Mouse (Mus musculus): ENCODE measurements around the gene Ano6.
A peak's percentile ranks its signal among the peaks of the same experiment; 100 is the strongest.

Gene Ano6

GRCm38 (mm10) chr15:95768703-95769102 is 21.9 kb upstream of the Ano6 start:
- no peak for DNase-seq

DNA sequence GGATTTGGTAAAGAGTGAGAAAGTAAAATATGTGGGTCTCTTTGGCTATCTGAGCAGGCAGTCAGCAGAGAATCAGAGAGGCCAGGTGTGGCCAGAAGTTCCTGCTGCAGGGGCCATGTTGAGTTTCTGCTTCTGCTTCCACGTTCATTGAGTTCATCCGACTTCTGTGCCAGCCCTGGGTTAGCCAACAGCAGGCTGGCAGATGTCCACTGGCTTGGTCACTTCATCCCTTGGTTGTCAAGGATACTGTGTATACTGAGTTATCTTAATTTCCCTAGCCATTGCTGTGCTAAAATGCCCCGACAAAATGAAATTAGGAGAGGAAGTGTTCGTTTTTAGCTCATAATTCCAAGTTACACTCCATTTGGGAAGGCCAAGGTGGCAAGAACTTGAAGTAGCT is 21.1 kb upstream of the Ano6 start:
- no peak for DNase-seq

DNA sequence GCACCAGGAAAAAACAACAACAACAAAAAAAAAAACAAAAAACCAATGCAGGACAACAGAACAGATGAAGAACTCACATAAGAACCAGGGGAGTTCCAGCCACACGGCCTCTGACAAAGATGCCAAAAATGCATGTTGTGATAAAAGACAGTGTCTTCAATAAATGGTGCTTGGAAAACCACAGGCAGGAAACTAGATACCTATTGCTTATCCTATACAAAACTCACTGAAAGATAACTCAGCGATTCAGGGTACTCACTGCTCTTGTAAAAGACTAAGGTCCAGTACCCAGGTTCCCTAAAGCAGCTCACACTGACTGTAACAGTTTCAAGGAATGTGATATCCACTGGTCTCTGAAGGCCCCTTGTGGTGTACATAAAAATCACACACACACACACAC is 20.3 kb upstream of the Ano6 start:
- DNase-seq: no peak

DNA sequence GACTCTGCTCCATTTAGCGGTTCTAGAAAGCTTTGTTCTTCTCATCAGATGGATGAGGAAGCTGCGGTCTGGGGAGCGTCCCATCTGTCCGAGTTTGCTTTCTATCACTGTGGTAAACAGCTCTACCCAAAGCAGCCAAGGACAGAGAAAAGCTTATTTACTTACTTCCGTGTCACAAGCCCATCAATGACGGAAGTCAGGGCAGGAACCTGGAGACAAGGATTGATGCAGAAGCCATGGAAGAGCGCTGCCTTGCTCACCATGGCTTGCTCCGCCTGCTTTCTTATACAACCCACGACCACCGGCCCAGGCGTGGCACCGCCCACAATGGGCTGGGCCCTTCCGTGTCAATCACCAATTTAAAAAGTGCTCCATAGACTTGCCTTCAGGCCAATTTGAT is 18.3 kb upstream of the Ano6 start:
- DNase-seq: no peak

DNA sequence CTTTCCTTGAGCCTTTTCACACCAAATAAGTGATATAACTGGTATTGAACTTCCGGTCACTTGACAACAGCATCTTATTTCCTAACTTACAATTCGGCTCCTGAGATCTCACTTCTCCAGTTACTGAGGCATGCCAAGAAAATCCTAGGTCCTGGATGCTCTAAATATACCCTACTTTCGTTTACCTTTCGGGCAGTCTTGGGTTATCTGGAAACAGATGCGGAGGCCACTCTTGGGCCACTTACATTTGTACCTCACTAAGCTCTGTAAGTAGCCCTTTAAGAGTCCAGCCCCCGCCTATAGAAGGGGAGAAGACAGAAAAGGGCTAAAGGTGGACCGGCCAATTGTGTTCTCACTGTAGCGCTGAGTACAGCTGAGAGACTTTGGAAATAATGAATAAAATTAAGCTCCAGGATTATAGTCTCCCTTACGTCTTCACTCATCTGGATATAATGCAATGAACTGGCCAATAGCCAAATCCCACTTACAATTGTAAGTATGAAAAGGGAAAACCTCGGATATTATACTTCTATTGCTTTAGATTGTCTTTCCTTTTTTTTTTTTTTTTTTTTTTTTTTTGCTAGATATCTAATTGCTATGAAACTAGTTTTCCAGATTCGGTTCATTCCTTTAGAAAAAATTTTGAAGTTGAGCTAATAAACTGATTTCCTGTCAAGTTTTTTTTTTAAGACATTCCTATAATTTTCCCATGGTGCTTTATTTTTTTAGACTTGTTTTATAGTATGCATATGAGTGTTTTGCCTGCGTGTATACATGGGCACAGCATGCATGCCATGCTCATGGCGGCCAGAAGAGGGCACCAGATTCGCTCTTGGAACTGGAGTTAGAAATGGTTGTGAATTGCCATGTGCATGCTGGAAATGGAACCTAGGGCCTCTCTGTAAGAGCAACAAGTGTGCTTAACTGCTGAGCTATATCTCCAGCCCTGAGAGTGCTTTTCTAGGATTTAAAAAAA is 17.5 kb upstream of the Ano6 start:
- DNase-seq: peak; percentile 73 to 81

DNA sequence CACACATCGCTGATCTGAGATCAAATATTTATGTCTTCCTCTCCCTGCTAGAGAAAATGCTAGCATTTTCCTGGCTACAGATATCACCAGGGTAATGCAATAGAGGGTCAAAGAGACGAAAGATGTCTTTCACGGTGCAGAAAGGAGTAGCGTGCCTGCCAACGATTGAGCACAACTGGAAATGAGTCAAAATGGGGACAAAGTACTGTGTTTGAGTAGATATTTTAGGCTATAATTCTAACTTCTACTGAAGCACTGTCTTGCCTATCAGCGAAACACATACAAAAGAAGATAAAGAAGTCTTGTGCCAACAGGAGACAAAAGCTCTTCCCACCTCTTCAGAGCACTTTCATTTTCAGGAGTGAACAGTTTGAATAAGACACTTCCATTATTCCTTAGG is 16.4 kb upstream of the Ano6 start:
- no peak for DNase-seq

GRCm38 (mm10) chr15:95774674-95775414 is 15.8 kb upstream of the Ano6 start:
- DNase-seq: no peak

DNA sequence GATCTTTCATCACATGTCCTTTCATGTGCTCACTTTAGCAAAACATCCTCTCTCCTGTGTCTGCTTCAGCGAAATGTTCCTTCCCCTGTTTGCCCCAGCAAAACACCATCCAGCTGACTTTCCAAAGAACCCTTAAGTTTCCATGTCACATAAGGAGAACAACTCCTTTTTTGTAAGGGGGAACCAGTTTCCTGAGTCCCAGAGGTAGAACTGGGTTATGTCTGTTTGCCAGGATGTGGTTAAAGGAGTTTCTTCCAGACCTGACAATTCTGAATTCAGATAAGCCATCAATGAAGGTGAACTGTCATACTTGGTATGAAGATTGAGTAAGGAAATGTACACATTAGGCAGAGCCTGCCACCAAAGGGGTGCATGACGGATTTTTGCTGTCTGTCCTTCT is 12.9 kb upstream of the Ano6 start:
- DNase-seq: no peak

DNA sequence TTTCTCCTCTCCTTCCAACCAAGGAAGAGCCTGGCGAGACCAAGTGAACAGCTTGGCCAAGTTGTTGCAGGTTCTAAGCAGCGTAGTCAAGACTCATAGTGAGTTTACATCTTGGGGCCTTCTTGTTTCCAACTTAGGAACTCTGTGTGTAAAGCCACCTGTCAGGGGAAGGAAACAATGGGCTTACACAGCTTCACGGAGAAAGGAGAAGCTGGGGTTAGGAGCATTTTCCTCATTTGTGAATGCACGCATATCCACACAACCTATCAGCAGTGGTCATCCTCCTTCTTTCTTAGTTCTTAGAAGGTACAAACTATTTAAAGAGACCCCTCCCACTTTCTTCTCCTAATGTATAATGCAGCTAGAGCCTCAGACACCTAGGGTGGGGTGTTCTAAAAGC is 11.9 kb upstream of the Ano6 start:
- DNase-seq: no peak

- DNase-seq: no peak
These were observed 4.0 kb upstream of the Ano6 start for GRCm38 (mm10) chr15:95786624-95787023.

DNA sequence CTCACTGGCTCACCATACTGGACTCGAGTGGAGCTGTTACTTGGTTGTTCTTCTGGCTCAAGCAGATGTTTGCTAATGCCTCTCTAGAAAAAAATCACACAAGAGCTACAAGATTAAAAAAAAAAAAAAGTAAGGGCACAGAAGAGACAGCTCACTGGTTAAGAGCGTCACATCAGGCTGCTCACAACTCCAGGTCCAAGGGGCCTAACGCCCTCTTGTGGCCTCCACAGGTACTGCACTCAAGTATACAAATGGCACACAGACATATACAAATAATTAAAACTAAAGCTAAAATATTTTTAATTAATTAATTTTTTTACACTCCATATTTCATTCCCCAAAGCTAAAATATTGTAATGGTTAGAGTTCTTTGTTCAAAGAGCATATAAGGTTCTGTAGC is 3.1 kb upstream of the Ano6 start:
- no peak for DNase-seq

DNA sequence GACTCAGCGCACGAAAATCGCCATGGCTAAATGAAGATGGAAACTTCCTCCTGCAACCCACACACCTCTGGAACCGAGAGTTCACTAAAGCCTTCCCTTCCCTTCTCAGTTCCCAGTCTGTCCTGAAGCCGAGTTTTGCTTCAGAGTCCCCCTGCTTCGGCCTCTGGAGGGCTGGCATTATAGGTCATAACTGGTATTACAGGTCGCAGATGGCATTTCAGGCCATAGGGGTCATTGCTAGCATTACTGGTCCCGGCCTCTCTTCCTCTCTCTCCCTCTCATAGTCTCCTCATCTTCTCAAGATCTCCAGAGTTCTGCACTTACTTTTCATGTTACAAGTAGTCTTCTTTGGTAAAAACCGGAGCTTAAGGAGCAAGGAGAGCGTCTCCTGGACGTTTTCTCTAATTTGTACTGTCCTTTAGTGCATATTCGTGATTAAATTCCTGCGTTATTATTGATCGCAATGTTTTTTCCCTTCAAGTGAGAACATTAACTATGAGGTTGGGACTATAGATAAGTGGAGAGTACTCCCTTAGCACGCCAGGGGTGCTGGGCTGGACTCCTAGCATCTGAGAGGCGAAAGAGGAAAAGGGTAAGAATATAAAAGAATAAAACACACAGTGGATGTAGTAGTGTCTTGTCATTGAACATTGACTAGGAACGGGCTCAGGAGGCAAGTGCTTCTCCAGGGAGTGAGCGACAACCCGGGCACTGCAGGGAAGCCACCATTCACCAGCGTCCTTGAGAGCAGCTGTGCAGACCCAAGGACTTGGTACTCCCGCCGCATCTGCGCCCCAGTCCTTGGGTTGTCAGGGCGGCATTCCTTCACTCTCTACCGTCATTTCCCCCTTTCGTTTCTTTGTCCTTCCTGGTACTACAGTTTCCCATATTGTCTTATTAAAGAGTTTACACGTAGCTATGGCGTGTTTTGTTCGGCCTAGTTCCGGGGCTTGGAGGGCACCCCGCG is 798 bp upstream of the Ano6 start:
- no peak for DNase-seq

DNA sequence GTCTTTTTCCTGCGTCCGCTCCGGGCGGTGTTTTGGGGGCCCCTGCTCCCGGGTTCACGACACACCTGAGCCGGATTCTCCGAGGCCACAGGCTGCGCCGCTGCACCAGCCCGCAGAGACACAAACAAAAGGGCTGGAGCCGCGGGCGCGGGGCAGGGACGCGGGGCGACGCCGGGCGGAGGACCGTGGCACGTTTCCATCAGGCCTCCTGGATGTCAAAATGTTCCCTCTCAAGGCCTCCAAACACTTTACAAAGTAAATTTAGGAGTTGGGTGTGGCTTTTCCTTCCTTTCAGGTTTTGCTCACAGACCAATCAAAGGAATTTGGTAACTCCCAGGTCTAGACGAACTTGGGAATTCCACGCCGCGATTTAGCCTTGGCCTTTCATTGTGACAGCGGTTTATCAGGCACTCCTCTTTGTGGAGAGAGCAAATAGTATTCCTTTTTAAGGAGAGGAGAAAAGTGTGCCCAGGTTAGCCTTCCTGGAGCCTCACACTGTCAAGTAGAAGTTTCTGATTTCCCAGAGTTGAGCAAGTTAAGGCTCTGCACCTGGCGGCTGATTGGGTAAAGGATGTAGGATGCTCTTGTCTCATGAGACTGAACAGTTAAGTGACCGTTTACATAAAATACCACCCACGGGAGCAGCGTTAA is 623 bp downstream of the Ano6 start:
- peak; percentile 72 to 77 for DNase-seq

- no peak for DNase-seq
These were observed 1.2 kb downstream of the Ano6 start for GRCm38 (mm10) chr15:95791855-95792254.

DNA sequence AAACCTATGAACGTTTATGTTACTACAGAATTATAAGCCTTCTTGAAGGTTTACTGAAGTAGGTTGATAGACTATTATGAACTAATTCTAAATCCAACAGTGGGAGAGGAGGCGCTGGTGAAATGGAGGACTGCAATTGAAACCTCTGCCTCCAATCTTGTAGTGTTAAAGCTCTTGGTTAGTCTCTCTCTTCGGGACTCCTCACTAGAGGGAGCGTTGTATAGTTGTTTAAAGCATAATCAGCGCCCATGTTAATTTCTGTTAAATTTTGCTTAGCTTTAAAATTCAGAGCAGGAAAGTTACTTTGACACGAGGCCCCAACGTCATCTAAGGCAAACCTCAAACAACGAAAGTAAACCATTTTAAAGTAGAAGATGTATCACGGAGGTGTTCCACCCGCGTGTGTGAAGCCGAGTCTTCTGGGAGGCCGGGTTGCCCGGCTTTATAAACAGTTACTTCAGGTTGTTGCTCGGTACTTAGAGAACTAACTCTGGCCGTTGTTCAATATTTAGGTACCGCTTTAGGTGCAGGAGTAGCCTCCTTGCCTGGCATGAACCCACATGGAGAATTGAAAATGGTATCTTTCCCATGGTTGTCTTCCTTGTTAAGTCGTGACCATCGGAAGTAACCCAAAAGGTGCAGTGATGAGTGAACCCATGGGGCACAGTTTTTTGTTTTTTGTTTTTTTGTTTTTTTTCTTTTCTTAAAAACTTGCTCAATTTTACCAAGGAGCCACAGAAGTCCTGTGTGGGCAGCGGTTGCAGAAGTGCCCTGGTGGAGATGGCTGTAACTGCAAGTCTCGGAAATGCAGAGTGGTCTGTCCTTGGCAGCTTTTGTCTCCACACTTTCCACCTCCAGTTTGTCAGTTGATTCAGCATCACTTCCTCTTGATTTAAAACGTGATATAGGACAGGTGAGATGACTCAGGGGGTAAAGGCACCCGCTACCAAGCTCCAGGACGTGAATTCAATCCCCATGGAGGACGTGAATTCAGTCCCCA is 1.9 kb downstream of the Ano6 start:
- DNase-seq: no peak

DNA sequence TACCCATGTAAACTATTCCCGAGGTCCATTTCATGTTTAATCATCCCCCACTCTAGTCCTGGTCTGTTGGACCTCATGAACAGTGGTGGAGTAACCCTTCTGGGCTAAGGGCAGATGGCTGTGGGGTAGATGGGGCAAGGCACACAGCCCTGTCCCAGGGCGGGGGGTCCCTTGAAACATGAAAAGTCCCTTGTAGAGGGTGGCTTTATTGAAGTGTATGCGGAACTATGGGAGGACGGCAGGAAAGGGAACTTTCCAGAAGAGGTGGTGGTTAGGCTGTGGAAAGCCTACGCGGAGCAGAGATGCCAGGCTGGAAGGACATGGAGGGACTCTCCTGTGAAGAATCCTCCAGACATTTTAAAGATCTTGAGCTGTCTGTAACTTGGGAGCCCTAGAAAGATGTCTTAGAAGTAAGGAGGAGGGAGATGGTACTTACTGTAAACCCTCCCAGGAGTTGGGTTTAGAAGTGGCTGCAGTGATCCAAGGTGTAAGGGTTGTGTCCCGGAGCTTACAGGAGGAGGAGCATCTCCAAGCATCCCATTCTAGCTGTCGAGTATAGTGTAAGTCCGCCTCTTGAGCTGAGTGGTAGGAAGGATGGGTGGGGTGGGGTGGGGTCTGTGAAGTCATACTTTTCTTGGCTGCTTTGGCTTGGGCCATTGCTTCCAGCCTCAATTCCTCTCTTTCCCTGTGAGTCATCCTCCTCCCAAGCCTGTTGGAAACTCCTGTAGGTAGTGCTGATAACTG is 3.3 kb downstream of the Ano6 start:
- DNase-seq: no peak

DNA sequence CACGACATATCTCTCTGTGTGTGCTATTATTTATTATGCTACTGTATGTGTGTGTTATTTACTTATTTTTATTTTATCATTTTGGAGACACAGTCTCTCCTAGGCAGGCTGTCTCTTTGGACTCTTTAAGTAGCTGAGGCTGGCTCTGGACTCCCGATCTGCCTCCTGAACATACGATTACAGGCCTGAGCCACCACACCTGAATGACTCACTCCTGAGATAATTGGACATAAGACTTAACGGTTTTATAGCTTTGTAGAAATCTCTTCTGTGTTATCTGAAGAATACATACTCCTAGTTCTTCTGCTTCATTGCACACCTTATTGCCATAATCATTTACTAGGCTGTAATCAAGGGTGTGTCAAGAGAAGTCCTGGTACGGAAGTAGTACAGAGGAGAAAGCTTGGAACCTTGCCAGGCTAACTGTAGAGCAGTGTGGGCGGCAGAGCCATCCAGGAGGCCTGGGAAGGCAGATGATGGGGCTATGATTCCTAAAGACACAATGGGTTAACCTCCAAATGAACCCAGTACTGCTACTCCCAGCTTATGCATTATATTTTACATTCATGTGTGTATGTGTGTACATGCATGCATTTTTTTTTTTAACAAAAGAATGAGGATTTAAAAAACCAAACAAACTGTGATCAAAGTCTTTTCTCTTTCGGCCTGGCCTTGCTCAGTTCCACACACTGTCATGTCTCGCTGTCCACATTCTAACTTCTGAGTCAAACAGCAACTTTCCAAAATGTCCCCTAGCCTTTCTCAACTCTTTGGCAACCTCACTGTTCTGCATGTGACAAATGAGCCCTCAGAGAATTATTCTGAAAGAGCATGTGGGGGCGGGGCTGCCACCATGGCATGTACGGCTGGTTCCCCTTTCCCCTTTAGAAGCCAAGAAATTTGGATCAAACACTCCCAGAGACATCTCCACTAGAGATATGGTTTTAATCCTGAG is 4.2 kb downstream of the Ano6 start:
- DNase-seq: peak; percentile 63 to 67

- no peak for DNase-seq
These were observed 5.4 kb downstream of the Ano6 start for GRCm38 (mm10) chr15:95796062-95796461.

All from lung, adult 18-20 months (tissue).